Mouse (Mus musculus) kidney, postnatal 36 days (tissue): Measurements from ENCODE around the gene Olfr449.
A peak's percentile ranks its signal among the peaks of the same experiment; 100 is the strongest.

Source experiments
- DNase-seq, 2 experiments: peaks; one replicate each; pipeline ENCODE4 v3.0.0; 2021 to 2022; ENCODE audit warnings: mixed read lengths in 2 of 2

Olfr449 gene

DNA sequence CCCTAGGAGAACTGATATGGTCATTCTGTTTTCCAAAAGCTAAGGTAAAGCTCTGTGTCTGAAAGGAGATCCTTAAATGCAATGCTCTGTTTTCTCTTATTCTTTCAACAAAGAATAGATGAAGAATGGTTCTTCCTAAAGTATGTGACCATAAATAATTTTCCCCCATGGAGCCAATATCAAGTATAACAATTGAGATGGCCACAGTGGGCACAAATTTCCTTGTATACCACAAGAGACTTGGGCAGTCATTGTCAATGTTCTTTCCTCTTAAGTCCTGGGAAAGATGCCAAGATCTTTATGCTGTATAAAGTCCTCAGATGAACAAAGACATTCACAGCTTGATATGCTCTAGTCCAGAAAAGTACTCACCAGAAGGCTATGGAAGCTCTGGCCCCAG, at the start of gene Olfr449:
TSS of gene Olfr449 (plus strand) at position 301 of the 400 bp plus-strand sequence.
- no peak for DNase-seq

DNA sequence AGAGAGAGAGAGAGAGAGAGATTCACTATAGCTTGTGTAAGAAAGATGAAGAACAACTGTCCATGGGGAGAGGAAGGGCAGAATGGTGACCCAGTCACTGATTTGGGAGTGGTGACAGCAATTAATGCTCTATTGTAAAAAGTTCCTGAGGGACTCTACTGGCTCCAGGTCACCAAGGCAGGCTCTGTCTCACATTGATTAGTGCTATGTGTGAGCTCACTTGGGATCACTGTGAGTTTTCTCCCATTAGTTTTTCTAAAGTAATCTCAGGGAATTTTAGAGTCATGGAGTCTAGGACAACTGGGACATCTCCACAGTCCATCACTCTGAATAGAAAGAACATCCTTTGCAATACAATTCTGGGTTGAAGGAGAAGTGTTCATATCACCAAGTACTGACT, 49.4 kb upstream of the Olfr449 start, which contains the start of gene Olfr452:
TSS of gene Olfr452 (plus strand) at position 301 of the 400 bp plus-strand sequence.
- DNase-seq = no peak

DNA sequence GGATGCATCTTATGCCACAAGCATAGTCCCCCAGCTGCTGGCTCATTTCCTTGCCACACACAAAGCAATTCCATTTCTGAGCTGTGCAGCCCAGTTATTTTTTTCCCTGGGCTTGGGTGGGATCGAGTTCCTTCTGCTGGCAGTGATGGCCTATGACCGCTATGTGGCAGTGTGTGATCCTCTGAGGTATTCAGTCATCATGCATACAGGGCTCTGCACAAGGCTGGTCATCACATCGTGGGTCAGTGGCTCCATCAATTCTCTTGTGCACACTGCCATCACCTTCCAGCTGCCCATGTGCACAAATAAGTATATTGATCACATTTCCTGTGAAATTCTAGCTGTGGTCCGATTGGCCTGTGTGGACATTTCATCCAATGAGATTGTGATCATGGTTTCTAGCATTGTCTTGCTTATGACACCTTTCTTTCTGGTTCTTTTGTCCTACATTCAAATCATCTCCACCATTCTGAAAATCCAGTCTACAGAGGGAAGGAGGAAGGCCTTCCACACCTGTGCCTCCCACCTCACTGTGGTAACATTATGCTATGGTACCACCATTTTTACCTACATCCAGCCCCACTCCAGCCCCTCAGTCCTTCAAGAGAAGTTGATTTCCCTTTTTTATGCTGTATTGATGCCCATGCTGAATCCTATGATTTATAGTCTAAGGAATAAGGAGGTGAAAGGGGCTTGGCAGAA, 43.8 kb upstream of the Olfr449 start:
- no peak for DNase-seq

DNA sequence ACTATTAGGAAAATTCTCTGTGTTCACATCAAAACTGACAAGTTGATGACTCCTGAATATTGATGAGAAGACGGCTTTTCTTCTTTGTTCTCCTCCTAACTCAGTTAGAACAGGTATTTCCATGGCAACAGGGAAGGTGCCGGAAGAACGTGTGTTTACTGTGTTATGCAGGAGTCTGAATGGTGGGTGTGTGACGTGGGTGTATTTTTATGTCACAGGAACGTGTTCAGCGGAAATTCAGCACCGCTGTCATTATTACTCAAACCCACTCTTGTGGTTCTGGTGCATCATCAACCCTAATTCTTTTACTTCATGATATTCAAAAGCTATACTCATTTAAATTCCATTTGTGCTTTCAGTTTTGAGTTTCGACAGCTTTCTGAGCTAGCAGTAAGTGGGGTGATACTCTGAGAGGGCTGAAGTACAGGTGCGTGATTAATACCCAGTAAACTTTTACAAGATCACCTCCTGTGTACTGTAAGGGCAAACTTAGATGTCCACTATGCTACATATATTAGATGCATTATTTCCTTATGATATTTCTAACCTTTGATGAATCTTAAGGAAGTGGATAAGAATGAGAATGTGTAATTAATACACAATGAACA, 43.1 kb upstream of the Olfr449 start:
- no peak for DNase-seq

DNA sequence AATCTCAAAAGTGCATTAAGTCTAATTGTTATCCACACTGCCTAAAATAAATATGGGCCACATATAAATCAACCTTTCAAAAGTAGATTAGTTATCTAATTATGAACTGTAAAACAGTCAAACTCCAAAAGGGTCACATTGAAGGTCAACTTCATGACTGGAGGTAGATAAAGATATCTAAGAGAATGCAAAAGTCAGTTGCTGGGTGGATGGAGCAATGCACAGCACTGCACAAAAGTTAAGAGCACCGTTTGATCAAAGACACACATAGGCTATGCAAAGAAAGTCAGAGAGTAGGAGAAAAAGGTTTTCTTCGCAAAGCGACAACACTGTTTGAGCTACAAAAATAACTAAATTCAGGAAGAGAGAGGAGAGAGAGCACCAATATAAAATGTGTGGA, 39.2 kb upstream of the Olfr449 start:
- DNase-seq = no peak

DNA sequence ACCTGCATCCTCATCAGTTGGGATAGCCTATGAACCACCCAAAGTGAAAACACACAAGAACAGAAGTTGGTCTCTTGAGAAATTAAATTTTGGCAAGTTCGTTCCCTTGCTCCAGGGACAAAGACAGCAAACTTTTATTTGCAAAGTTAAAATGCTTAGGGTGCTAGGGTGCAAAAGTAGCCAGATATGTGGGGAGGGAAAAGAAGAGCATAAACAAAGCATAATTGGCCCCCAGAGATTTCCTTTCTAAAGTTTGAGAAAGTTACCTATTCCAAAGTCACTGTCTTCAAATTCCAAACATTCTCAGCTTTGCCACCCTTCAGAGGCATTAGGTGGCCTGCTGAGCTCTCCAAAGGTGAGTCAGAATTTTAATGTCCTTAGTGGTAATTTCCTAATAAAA, 22.5 kb upstream of the Olfr449 start, which contains the start of gene Olfr450:
TSS of gene Olfr450 (plus strand) at position 301 of the 400 bp plus-strand sequence.
- no peak for DNase-seq

DNA sequence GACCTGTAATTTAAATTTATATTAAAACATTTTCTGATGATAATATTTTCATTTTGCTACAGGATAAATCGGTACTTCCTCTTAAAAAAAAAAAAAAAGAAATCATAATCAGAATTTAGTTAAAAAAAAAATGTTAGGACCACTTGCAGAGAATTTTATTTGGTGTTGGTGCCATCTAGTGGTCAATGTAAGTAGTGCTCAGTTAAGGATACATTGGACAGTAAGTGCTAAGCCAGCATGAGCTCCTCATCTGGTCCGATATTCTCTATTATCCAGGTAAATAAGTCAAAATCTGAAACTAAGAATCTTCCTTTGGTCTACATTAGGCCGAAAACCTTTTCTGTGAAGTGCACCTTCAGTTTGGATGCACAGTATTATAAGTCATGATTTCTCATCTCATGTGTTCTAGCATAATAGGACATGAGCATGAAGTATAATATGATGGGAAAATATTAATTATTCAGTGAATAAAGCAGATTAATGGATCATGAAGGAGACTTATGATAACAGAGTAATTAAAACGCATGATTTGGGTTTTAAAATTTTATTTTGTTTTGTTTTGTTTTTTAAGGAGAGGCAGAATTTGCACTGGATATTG, 26.1 kb downstream of the Olfr449 start:
- DNase-seq = peak; percentile 34 to 47

DNA sequence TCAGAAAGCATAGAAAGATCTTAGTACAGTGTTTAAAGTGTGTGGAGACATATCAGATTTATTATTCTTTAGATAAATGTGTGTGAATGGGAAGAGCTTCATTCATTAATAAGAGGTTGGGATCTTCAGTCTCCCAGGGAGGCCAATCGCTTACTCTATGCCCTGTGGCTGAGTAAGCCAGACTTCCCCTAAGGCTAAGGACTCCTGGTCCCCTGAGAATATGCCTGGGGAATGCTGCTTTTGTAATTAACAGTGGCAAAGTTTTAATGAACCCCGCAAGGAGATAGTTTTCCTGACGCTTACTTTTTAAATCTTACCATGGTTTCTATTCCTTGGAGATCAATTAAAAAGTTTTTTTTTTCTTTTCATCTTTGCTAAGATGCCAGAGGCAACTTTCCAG, 35.5 kb downstream of the Olfr449 start:
- DNase-seq = no peak

DNA sequence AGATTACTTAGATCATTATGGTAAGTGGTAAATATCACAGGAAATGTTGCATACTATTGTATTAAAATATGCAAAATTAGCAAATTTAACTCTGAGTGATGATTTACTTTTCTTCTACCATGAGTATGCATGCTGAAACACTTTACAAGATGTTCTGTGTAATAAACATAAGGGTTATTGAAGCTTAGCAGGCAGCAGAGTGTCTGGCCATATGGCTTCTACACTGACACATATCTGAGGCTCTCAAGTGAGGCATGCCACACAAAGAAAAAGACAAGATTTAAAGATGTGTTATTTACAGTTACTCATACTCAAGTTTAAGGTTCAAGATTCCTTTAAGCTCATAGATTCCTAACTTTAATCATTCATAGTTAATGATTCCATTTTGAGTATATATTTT, 42.1 kb downstream of the Olfr449 start:
- no peak for DNase-seq
